Mouse (Mus musculus): ENCODE data around the gene Gm4491.

The Gm4491 gene

DNA sequence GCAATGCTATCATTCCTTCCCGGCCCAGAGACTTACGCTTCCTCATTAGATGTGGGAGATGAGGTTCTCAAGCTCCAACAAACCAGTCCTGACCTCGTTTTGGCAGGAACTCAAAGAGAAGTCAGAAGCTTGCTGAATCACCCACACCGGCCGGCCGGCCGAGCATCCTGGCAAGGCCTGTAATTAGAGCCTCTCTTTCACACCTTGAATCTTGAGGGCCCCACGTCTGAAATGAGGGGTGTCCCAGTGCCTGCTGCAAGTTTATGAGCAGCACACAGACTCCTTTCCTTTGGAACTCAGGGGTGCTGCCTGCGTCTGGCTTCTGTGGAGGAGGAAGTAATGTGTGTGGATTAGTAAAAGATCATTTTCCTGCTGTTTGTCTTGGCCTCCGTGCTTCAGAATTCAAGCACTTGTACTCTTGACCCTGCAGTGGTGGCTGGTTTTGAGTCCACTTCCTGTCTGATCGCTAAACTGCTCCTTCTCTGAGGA lies 31.5 kb downstream of the Gm4491 start:
- no peak for DNase-seq (ENCODE audit: low read depth, low spot score)

DNA sequence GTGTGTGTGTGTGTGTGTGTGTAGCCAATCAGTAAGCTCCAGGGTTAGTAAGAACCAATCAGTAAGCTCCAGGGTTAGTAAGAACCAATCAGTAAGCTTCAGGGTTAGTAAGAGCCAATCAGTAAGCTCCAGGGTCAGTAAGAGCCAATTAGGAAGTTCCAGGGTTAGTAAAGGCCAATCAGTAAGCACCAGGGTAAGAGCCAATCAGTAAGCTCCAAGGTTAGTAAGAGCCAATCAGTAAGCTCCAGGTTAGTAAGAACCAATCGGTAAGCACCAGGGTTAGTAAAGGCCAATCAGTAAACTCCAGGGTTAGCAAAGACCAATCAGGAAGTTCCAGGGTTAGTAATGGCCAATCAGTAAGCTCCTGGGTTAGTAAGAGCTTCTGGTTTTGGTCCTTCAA lies 32.8 kb downstream of the Gm4491 start:
- no peak for DNase-seq (ENCODE audit: low read depth, low spot score)

DNA sequence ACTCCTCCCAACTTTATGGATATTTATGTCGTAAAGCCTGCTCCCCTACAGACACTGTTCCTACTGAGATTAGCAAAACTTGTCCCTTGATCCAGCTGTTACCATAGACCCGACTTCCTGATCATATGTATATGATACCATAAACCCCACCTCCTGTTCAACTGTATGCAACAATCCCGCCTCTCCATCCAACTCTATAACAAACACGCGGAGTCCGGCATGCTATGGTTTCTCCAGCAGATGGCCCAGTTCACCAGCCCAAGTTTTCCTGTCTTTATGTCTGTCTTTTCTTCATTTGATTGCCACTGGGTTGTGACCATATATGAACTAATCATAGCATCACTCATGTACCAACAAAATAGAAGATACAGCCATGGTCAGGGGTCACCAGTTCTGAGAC lies 40.1 kb downstream of the Gm4491 start:
- no peak for DNase-seq (ENCODE audit: low read depth, low spot score)

DNA sequence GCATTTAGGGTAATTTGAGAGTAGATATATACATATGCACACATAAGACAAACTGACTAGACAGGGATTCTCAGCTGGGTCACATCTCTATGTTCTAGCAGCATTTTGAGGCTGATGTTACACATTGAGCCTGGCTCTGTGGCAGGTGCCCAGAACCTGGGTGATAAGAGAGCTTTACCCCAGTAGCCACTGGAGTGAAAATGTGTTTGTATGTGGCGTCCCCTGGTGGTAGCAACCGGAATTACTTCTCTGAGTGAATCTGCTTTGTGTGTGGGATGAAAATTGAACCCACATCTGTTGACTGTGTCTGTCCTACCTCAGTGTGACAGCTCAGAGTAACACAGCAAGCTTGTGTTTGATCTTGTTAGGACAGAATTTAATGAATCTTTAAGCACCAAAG lies 45.8 kb downstream of the Gm4491 start:
- peak; percentile 69 for DNase-seq (ENCODE audit: low read depth, low spot score)

DNA sequence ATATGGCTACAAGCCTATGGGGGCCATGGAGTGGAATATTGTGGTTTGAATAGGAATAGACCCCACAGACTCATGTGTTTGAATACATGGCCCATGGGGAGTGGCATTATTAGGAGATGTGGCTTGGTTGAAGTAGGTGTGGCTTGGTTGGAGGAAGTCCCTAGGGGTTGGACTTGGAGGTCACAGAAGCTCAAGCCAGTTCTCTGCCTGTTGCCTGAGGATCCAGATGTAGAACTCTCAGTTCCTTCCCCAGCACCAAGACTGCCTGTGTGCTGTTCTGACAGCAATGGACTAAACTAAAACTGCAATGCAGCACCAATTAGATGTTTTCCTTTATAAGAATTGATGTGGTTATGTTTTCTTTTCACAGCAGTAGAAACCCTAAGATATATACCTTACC lies 49.6 kb downstream of the Gm4491 start:
- DNase-seq (ENCODE audit: low read depth, low spot score), result peak; percentile 40
